In the genomic region with DNA sequence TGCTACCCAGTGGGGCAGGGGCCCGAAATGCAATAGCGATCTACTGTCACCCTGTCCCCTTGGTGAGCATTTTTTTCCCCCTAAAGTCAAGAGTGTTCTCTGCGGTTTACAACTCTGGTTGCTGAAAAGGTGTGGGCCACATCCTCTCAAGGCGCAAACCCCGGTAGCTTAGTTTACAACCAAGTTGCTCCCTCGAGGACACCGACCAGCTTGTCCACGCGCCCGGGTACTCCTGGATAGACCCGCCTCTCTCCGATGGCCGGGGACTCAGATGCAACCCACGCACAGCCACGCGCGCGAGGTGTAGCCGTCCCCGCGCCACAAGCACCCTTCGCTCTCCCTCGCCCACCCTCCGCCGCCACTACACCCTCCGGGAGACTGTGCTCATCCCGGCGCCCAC, we compare ENCODE assay signal across 8 mouse cellular contexts. TPM values are rescaled to one million over a fixed set of nuclear protein-coding genes. Genes with fewer than 3 reads are reported as not detected.
DNase-seq lines count a peak whose midpoint lies in the region; ATAC-seq and TF ChIP-seq lines count a peak whose summit lies in the region.

No protein-coding gene starts in this region.

- peak overlapping the region; percentile 68 for H3K4me2 ChIP-seq in forebrain, postnatal 0 days (ENCODE audit: low read depth)
- peak overlapping the region; percentile 80 for H3K4me2 ChIP-seq in liver, embryonic 16.5 days (ENCODE audit: low read depth, low read length)

- no peak; the same call in 1 of the 2 replicates for ATAC-seq in forebrain, postnatal 0 days
- ATAC-seq in liver, embryonic 16.5 days (ENCODE audit: low read depth), result peak; percentile 4; the same call in 1 of the 2 replicates

- H3K4me3 ChIP-seq in heart, embryonic 10.5 days, result peak overlapping the region; percentile 81
- peak overlapping the region; percentile 77 for H3K4me3 ChIP-seq in ES-Bruce4 (ENCODE audit: low read depth, low read length)
- peak overlapping the region; percentile 61 for H3K4me3 ChIP-seq in forebrain, postnatal 0 days (ENCODE audit: low read depth, low read length)
- peak overlapping the region; percentile 65 for H3K4me3 ChIP-seq in liver, embryonic 16.5 days (ENCODE audit: low read depth, low read length)
- H3K4me3 ChIP-seq in small intestine, adult 2 months (ENCODE audit: low read depth, low read length), result peak overlapping the region; percentile 74

- intact Hi-C loops in left cerebral cortex, postnatal 4 days (cut with DNase I), result no loop called here

- peak overlapping the region; percentile 69 for H3K9ac ChIP-seq in ES-Bruce4 (ENCODE audit: low read depth, poor library complexity, severe bottlenecking)
- H3K9ac ChIP-seq in forebrain, postnatal 0 days, result peak overlapping the region; percentile 62
- H3K9ac ChIP-seq in liver, embryonic 16.5 days (ENCODE audit: low read depth, low read length), result peak overlapping the region; percentile 68

- H3K27me3 ChIP-seq in heart, embryonic 10.5 days (ENCODE audit: insufficient read depth, poor library complexity, severe bottlenecking), result peaks cover 16% of the 10 kb centered on the region
- no peaks in the 10 kb centered on the region for H3K27me3 ChIP-seq in ES-Bruce4 (ENCODE audit: control insufficient read depth, insufficient read depth, low read length, poor library complexity, severe bottlenecking)
- H3K27me3 ChIP-seq in forebrain, postnatal 0 days (ENCODE audit: insufficient read depth, low read length), result no peaks in the 10 kb centered on the region; the same call in 1 of the 2 replicates
- peaks cover 15% of the 10 kb centered on the region for H3K27me3 ChIP-seq in liver, embryonic 16.5 days (ENCODE audit: control insufficient read depth, insufficient read depth, low read depth, low read length)
- no peaks in the 10 kb centered on the region for H3K27me3 ChIP-seq in small intestine, adult 2 months (ENCODE audit: control insufficient read depth, insufficient read depth, low read length)

- WGBS in heart, embryonic 10.5 days, result 4% methylated on average over 28 of the region's 28 CpGs
- WGBS in forebrain, postnatal 0 days, result under 1% methylated on average over 28 of the region's 28 CpGs
- WGBS in liver, embryonic 16.5 days (ENCODE audit: insufficient replicate concordance), result 1% methylated on average over 28 of the region's 28 CpGs
- WGBS in small intestine, adult 2 months, result 3% methylated on average over 28 of the region's 28 CpGs

- no peak for TF ChIP-seq EP300 in ES-Bruce4 (IDR thresholded peaks at IDR 0.05; ENCODE audit: insufficient read depth, low read depth, low read length)

- peaks cover 17% of the 10 kb centered on the region for H3K4me1 ChIP-seq in heart, embryonic 10.5 days
- H3K4me1 ChIP-seq in ES-Bruce4 (ENCODE audit: control insufficient read depth, insufficient read depth, low read length), result no peaks in the 10 kb centered on the region
- peaks cover 5% of the 10 kb centered on the region; the same call in 1 of the 2 replicates for H3K4me1 ChIP-seq in forebrain, postnatal 0 days (ENCODE audit: insufficient read depth)
- H3K4me1 ChIP-seq in liver, embryonic 16.5 days (ENCODE audit: control insufficient read depth, low read depth, low read length), result peaks cover 5% of the 10 kb centered on the region
- 0 out of 2 replicates have a peak, but pooled peaks cover 3% of the 10 kb centered on the region for H3K4me1 ChIP-seq in small intestine, adult 2 months (ENCODE audit: control insufficient read depth, insufficient read depth, insufficient read length, low read length)

- no peak for DNase-seq in heart, embryonic 10.5 days (ENCODE audit: low spot score)
- DNase-seq in heart, postnatal 4 days, result no peak
- no peak for DNase-seq in forebrain, postnatal 0 days
- no peak for DNase-seq in left cerebral cortex, postnatal 4 days
- DNase-seq in cerebellum, adult 8-10 months, result no peak

- peak overlapping the region; percentile 83 for H3K27ac ChIP-seq in heart, embryonic 10.5 days
- no peak overlapping the region for H3K27ac ChIP-seq in ES-Bruce4 (ENCODE audit: insufficient read depth, low read length)
- H3K27ac ChIP-seq in forebrain, postnatal 0 days (ENCODE audit: low read depth, low read length), result 0 out of 2 replicates have a peak overlapping the region, but pooled peaks have one; percentile 46
- H3K27ac ChIP-seq in liver, embryonic 16.5 days (ENCODE audit: low read length), result no peak overlapping the region
- peak overlapping the region; percentile 35 for H3K27ac ChIP-seq in small intestine, adult 2 months (ENCODE audit: insufficient read depth, low read depth, low read length)

- TF ChIP-seq POLR2A in ES-Bruce4 (IDR thresholded peaks at IDR 0.05; ENCODE audit: insufficient read depth, low read length), result no peak
- no peak for TF ChIP-seq POLR2A in small intestine, adult 2 months (IDR thresholded peaks at IDR 0.05; ENCODE audit: low read depth, low read length)

- no peaks in the 10 kb centered on the region for H3K9me3 ChIP-seq in heart, embryonic 10.5 days
- H3K9me3 ChIP-seq in ES-Bruce4 (replicated peaks; ENCODE audit: control insufficient read depth, insufficient read depth, low read length, poor library complexity, severe bottlenecking), result no peaks in the 10 kb centered on the region
- no peaks in the 10 kb centered on the region for H3K9me3 ChIP-seq in forebrain, postnatal 0 days (ENCODE audit: low read length)
- H3K9me3 ChIP-seq in liver, embryonic 16.5 days (replicated peaks; ENCODE audit: control insufficient read depth, low read length), result no peaks in the 10 kb centered on the region

- no peaks in the 10 kb centered on the region for H3K36me3 ChIP-seq in heart, embryonic 10.5 days
- no peaks in the 10 kb centered on the region for H3K36me3 ChIP-seq in ES-Bruce4 (ENCODE audit: control insufficient read depth, insufficient read depth, low read length, poor library complexity, severe bottlenecking)
- no peaks in the 10 kb centered on the region for H3K36me3 ChIP-seq in forebrain, postnatal 0 days (ENCODE audit: insufficient read depth)
- H3K36me3 ChIP-seq in liver, embryonic 16.5 days (ENCODE audit: control insufficient read depth, insufficient read depth), result no peaks in the 10 kb centered on the region
- H3K36me3 ChIP-seq in small intestine, adult 2 months (ENCODE audit: control insufficient read depth, insufficient read depth, low read length), result no peaks in the 10 kb centered on the region

- TF ChIP-seq CTCF in ES-Bruce4 (IDR thresholded peaks at IDR 0.05; ENCODE audit: low read depth, low read length), result no peak
- TF ChIP-seq CTCF in forebrain, postnatal 0 days (IDR thresholded peaks at IDR 0.05; ENCODE audit: low read depth), result no peak
- no peak for TF ChIP-seq CTCF in small intestine, adult 2 months (IDR thresholded peaks at IDR 0.05; ENCODE audit: extremely low read depth, insufficient read length, insufficient replicate concordance, low read depth, low read length)

RNA-seq across cellular contexts. Expression of a gene that starts 0.4 kb away (rescaled TPM):
- 3.9 and 4.2 TPM in 2 replicates for polyA plus RNA-seq in heart, embryonic 10.5 days (2016; fragmentation: Nextera tagmentation; extraction: Ambion mirVana)
- total RNA-seq in heart, postnatal 4 days (2021), result 1 to 10 TPM; 1.3 to 2.4 TPM
- 0.84 and 0.87 TPM in 2 replicates for polyA plus RNA-seq in ES-Bruce4 (2011; ENCODE audit: insufficient read depth, insufficient read length, low read depth, missing spikeins)
- 7.3 and 7.5 TPM in 2 replicates for total RNA-seq in forebrain, postnatal 0 days (2014; rRNA removed)
- polyA plus RNA-seq in forebrain, postnatal 0 days (2015; fragmentation: Nextera tagmentation; extraction: Ambion mirVana), result 13.3 and 17.0 TPM in 2 replicates
- polyA plus RNA-seq in liver, embryonic 16.5 days (2015; fragmentation: Nextera tagmentation; extraction: Ambion mirVana), result 8.8 and 9.5 TPM in 2 replicates
- polyA plus RNA-seq in small intestine, adult 2 months (2012; rRNA removed), result 1.8 and 3.0 TPM in 2 replicates
- 10 to 100 TPM; 13.3 to 16.0 TPM for total RNA-seq in left cerebral cortex, postnatal 4 days (2021)

RNA-seq across cellular contexts. Expression of a gene that starts 50.5 kb away (rescaled TPM):
- polyA plus RNA-seq in heart, embryonic 10.5 days (2016; fragmentation: Nextera tagmentation; extraction: Ambion mirVana), result 25.0 and 28.3 TPM in 2 replicates
- 10 to 100 TPM; 41.6 to 43.1 TPM for total RNA-seq in heart, postnatal 4 days (2021)
- polyA plus RNA-seq in ES-Bruce4 (2011; ENCODE audit: insufficient read depth, insufficient read length, low read depth, missing spikeins), result 17.1 and 17.3 TPM in 2 replicates
- 26.5 and 27.4 TPM in 2 replicates for total RNA-seq in forebrain, postnatal 0 days (2014; rRNA removed)
- 25.1 and 28.5 TPM in 2 replicates for polyA plus RNA-seq in forebrain, postnatal 0 days (2015; fragmentation: Nextera tagmentation; extraction: Ambion mirVana)
- 7.8 and 12.3 TPM in 2 replicates for polyA plus RNA-seq in liver, embryonic 16.5 days (2015; fragmentation: Nextera tagmentation; extraction: Ambion mirVana)
- polyA plus RNA-seq in small intestine, adult 2 months (2012; rRNA removed), result 14.4 and 31.8 TPM in 2 replicates
- 10 to 100 TPM; 25.4 to 27.0 TPM for total RNA-seq in left cerebral cortex, postnatal 4 days (2021)

Comparison
In these comparisons a context has a peak if more than half of its experiments do, and no peak if none do; other contexts are left out.
1. H3K27ac ChIP-seq: peak in heart, embryonic 10.5 days (single experiment), forebrain, postnatal 0 days (single experiment) and small intestine, adult 2 months (single experiment); none in ES-Bruce4 (single experiment) and liver, embryonic 16.5 days (single experiment).
2. Peak in every context shown above with its lines, with median percentiles within 50 percentile points of each other: H3K4me3 ChIP-seq and H3K9ac ChIP-seq.